Mouse (Mus musculus): ENCODE data around the gene Foxn3. TPM values are rescaled to one million over a fixed set of nuclear protein-coding genes. Genes with fewer than 3 reads are reported as not detected.

Foxn3 gene
- total and polyA plus RNA-seq, 3 experiments: 9.7 to 26.8 (median 11.0) TPM

DNA sequence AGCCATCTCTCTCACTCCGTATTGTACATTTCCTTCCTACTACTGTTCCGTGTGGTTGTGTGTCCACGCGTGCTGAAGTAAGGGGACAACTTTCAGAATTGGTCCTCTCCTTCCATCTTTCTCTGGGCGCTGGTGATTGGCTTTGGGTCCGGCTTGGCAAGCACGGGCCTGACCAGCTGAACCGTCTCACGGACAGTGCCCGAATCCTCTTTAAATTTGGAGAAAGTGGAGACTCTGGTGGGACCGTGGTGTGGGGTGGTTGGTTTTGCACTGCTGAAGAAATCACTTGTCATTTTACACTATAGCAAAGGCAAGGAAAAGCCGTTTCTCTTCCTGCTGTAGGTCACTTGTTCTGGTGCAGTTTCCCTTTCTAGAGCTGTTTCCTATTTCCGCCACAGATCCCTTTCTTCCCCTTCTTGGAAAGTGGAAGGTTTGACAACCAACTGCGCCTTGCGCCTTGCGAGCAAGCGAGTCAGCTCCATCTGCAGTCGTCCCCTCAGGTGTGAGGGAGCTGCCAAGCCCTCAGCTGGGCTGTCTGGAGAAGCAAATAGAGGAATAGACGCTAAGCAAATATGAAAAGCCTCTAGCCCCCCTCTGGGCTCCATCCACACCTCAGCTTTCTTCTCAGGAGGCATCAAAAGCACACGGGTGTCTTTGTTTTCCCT, 229.9 kb downstream of the Foxn3 start:
- dilution Hi-C loops (cut with MboI; ENCODE audit: extremely low pct_ligation_motif_present, extremely low pct_unique_long_range_greater_than_20kb, low sequenced_read_pairs): no loop called here
- H3K4me1 ChIP-seq (ENCODE audit: control insufficient read depth in 1 of 2, insufficient read depth in 2 of 2): peaks cover 29 to 75% of the 10 kb centered on the region in 2 experiments

GRCm38 (mm10) chr12:99332144-99332807, 231.1 kb downstream of the Foxn3 start:
- DNase-seq (ENCODE audit: extremely low read depth): no peak
- Histone ChIP-seq H3K27ac (ENCODE audit: insufficient read depth, low read depth) (no peak overlapping the region), H3K36me3 (replicated peaks in 1 of 2; ENCODE audit: control insufficient read depth in 1 of 2, insufficient read depth in 1 of 2, low read length in 1 of 2) (peaks cover 17 to 62% of the 10 kb centered on the region in 2 experiments), H3K79me2 (replicated peaks; ENCODE audit: control insufficient read depth, extremely low read depth, insufficient read depth, poor library complexity, severe bottlenecking) (no peaks in the 10 kb centered on the region), H3K4me1 (ENCODE audit: control insufficient read depth in 1 of 2, insufficient read depth in 2 of 2) (peaks cover 37 to 78% of the 10 kb centered on the region in 2 experiments), H3K4me2 (ENCODE audit: insufficient read depth, low read depth, poor library complexity, severe bottlenecking) (no peak overlapping the region), H3K9ac (ENCODE audit: insufficient read depth, low read depth) (no peak overlapping the region), H3K9me3 (replicated peaks; ENCODE audit: low read length) (no peaks in the 10 kb centered on the region), H3K27me3 (replicated peaks) (no peaks in the 10 kb centered on the region), H3K4me3 (replicated peaks in 1 of 3; ENCODE audit: low read depth in 2 of 3, low read length in 2 of 3, poor library complexity in 1 of 3) (no peak overlapping the region)
- in situ Hi-C loops (cut with MboI; ENCODE audit: low pct_ligation_motif_present, low pct_unique_long_range_greater_than_20kb, low sequenced_read_pairs): no loop called here
- dilution Hi-C loops (cut with MboI; ENCODE audit: extremely low pct_ligation_motif_present, extremely low pct_unique_long_range_greater_than_20kb, low sequenced_read_pairs): no loop called here
- TF ChIP-seq ETS1 (conservative IDR thresholded peaks at IDR 0.05; ENCODE audit: low read depth, low read length): no peak
- no peak for TF ChIP-seq NELFE (IDR thresholded peaks at IDR 0.05; ENCODE audit: low read depth, low read length)
- no peak for TF ChIP-seq KAT2A (IDR thresholded peaks at IDR 0.05; ENCODE audit: insufficient replicate concordance, low read length)
- TF ChIP-seq POLR2AphosphoS2 (IDR thresholded peaks at IDR 0.05; ENCODE audit: low read depth, low read length): no peak
- TF ChIP-seq UBTF (IDR thresholded peaks at IDR 0.05; ENCODE audit: low read depth, low read length): no peak
- TF ChIP-seq IRF4 (IDR thresholded peaks at IDR 0.05; ENCODE audit: low read depth, low read length): no peak
- TF ChIP-seq ELF1 (IDR thresholded peaks at IDR 0.05; ENCODE audit: low read depth, low read length): no peak
- TF ChIP-seq CHD2 (IDR thresholded peaks at IDR 0.05; ENCODE audit: low read length): no peak
- no peak for TF ChIP-seq USF2 (conservative IDR thresholded peaks at IDR 0.05; ENCODE audit: low read depth, low read length)
- TF ChIP-seq MAX (IDR thresholded peaks at IDR 0.05; ENCODE audit: low read length): no peak
- no peak for TF ChIP-seq CTCF (conservative IDR thresholded peaks at IDR 0.05 in 1 of 2, IDR thresholded peaks at IDR 0.05 in 1 of 2; ENCODE audit: low read depth in 2 of 2, low read length in 2 of 2)
- TF ChIP-seq ZMIZ1 (IDR thresholded peaks at IDR 0.05; ENCODE audit: low read depth, low read length): no peak
- no peak for TF ChIP-seq ZKSCAN1 (IDR thresholded peaks at IDR 0.05; ENCODE audit: borderline replicate concordance, low read depth, low read length)
- no peak for TF ChIP-seq JUND (conservative IDR thresholded peaks at IDR 0.05; ENCODE audit: low read depth, low read length)
- no peak for TF ChIP-seq SMC3 (IDR thresholded peaks at IDR 0.05; ENCODE audit: low read depth, low read length)
- no peak for TF ChIP-seq ZC3H11A (IDR thresholded peaks at IDR 0.05; ENCODE audit: low read depth, low read length)
- no peak for TF ChIP-seq MEF2A (IDR thresholded peaks at IDR 0.05; ENCODE audit: borderline replicate concordance, low read depth, low read length)
- no peak for TF ChIP-seq RCOR1 (conservative IDR thresholded peaks at IDR 0.05; ENCODE audit: low read depth, low read length)
- TF ChIP-seq TBP (conservative IDR thresholded peaks at IDR 0.05; ENCODE audit: low read depth, low read length): no peak
- TF ChIP-seq NRF1 (IDR thresholded peaks at IDR 0.05; ENCODE audit: low read depth, low read length): no peak

More for the DNA sequence above, 229.9 kb downstream of the Foxn3 start:
- Histone ChIP-seq H3K4me2 (ENCODE audit: insufficient read depth, low read depth, poor library complexity, severe bottlenecking) (no peak overlapping the region), H3K9ac (ENCODE audit: insufficient read depth, low read depth) (no peak overlapping the region), H3K9me3 (replicated peaks; ENCODE audit: low read length) (no peaks in the 10 kb centered on the region), H3K4me3 (replicated peaks in 1 of 3; ENCODE audit: low read depth in 2 of 3, low read length in 2 of 3, poor library complexity in 1 of 3) (no peak overlapping the region), H3K36me3 (replicated peaks in 1 of 2; ENCODE audit: control insufficient read depth in 1 of 2, insufficient read depth in 1 of 2, low read length in 1 of 2) (peaks cover 17 to 72% of the 10 kb centered on the region in 2 experiments), H3K79me2 (replicated peaks; ENCODE audit: control insufficient read depth, extremely low read depth, insufficient read depth, poor library complexity, severe bottlenecking) (no peaks in the 10 kb centered on the region), H3K27me3 (replicated peaks) (no peaks in the 10 kb centered on the region), H3K27ac (ENCODE audit: insufficient read depth, low read depth) (no peak overlapping the region)
- no peak for TF ChIP-seq MEF2A (IDR thresholded peaks at IDR 0.05; ENCODE audit: borderline replicate concordance, low read depth, low read length)
- no peak for TF ChIP-seq CTCF (conservative IDR thresholded peaks at IDR 0.05 in 1 of 2, IDR thresholded peaks at IDR 0.05 in 1 of 2; ENCODE audit: low read depth in 2 of 2, low read length in 2 of 2)
- no peak for TF ChIP-seq ZKSCAN1 (IDR thresholded peaks at IDR 0.05; ENCODE audit: borderline replicate concordance, low read depth, low read length)
- no peak for TF ChIP-seq POLR2AphosphoS2 (IDR thresholded peaks at IDR 0.05; ENCODE audit: low read depth, low read length)
- no peak for TF ChIP-seq USF1 (IDR thresholded peaks at IDR 0.05; ENCODE audit: low read depth, low read length)
- TF ChIP-seq SIN3A (IDR thresholded peaks at IDR 0.05; ENCODE audit: low read length): no peak
- TF ChIP-seq ELF1 (IDR thresholded peaks at IDR 0.05; ENCODE audit: low read depth, low read length): no peak
- no peak for TF ChIP-seq TCF12 (IDR thresholded peaks at IDR 0.05; ENCODE audit: low read depth, low read length)
- no peak for DNase-seq (ENCODE audit: extremely low read depth)
- in situ Hi-C loops (cut with MboI; ENCODE audit: low pct_ligation_motif_present, low pct_unique_long_range_greater_than_20kb, low sequenced_read_pairs): no loop called here

All from CH12.LX (cell line).